In the genomic region with DNA sequence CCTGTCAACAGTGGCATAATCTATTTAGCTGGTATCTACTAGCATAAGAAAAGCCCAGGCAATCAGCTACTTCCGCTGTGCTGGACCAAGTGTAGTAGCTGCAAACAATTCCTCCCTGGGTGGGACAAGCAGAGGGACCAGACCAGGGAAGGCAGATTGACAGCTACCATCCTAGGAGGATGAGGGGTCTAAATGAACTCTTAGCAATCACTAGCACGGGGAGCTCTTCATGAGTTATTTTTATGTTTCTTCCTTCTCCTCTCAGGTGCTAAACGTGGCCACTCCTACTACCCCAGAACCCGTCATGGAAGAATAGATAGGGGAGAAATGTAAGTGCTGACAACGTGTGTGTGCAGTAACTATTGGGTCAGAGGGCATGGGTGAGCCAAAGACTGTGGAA, we compare ENCODE assay signal across 26 mouse cellular contexts.
DNase-seq lines count a peak whose midpoint lies in the region; ATAC-seq and TF ChIP-seq lines count a peak whose summit lies in the region.
"Had no signal": no experiment of that assay in that cellular context is flagged by ENCODE, and none has a peak within 500 bp of the region (broad histone marks: within the 10 kb centered on the region; RNA-seq: fewer than 3 reads in every experiment).

No protein-coding gene starts in this region.

- WGBS in heart, embryonic 11.5 days (ENCODE audit: insufficient replicate concordance): 31% methylated on average over 5 of the region's 5 CpGs
- WGBS in heart, postnatal 0 days: 36% methylated on average over 5 of the region's 5 CpGs

- no peak overlapping the region for H3K9ac ChIP-seq in heart, embryonic 11.5 days (ENCODE audit: low read depth, low read length)
- no peak overlapping the region for H3K9ac ChIP-seq in heart, postnatal 0 days (replicated peaks; ENCODE audit: low read depth, low read length)
- H3K9ac ChIP-seq: embryonic facial prominence, embryonic 13.5 days; forebrain, embryonic 12.5 days; hindbrain, embryonic 12.5 days; kidney, embryonic 15.5 days; lung, embryonic 15.5 days; midbrain, embryonic 13.5 days; neural tube, embryonic 12.5 days; stomach, embryonic 15.5 days had no signal

- no peaks in the 10 kb centered on the region for H3K9me3 ChIP-seq in heart, embryonic 11.5 days (replicated peaks; ENCODE audit: control insufficient read depth, low read length)
- H3K9me3 ChIP-seq in heart, postnatal 0 days (replicated peaks; ENCODE audit: control insufficient read depth, low read length): no peaks in the 10 kb centered on the region
- H3K9me3 ChIP-seq: embryonic facial prominence, embryonic 13.5 days; forebrain, embryonic 12.5 days; hindbrain, embryonic 12.5 days; kidney, embryonic 15.5 days; lung, embryonic 15.5 days; megakaryocyte, embryonic 14.5 days; midbrain, embryonic 13.5 days; neural tube, embryonic 12.5 days; stomach, embryonic 15.5 days had no signal

- H3K27ac ChIP-seq in heart, embryonic 11.5 days (ENCODE audit: low read depth, low read length): peak overlapping the region; percentile 69
- peak overlapping the region; percentile 62 for H3K27ac ChIP-seq in heart, postnatal 0 days (ENCODE audit: low read depth)
- H3K27ac ChIP-seq: embryonic facial prominence, embryonic 13.5 days; forebrain, embryonic 12.5 days; hindbrain, embryonic 12.5 days; kidney, embryonic 15.5 days; left cerebral cortex, adult 2 months; lung, embryonic 15.5 days; midbrain, embryonic 13.5 days; neural tube, embryonic 12.5 days; stomach, embryonic 15.5 days had no signal

- TF ChIP-seq CTCF in heart, postnatal 0 days (IDR thresholded peaks at IDR 0.05; ENCODE audit: low read depth): no peak

- no peak; the same call in 1 of the 2 replicates for ATAC-seq in heart, embryonic 11.5 days (replicated peaks; ENCODE audit: insufficient number of reproducible peaks, low FRiP score, low TSS enrichment)
- ATAC-seq in heart, postnatal 0 days (ENCODE audit: insufficient read depth, low read depth): no peak
- ATAC-seq: midbrain, embryonic 13.5 days had no signal

- H3K4me1 ChIP-seq in heart, embryonic 11.5 days (ENCODE audit: control insufficient read depth, insufficient read depth, low read length): peaks cover 19% of the 10 kb centered on the region
- H3K4me1 ChIP-seq in heart, postnatal 0 days (ENCODE audit: control insufficient read depth, insufficient read depth): peaks cover 19% of the 10 kb centered on the region; the same call in 1 of the 2 replicates
- H3K4me1 ChIP-seq: embryonic facial prominence, embryonic 13.5 days; forebrain, embryonic 12.5 days; hindbrain, embryonic 12.5 days; kidney, embryonic 15.5 days; midbrain, embryonic 13.5 days; neural tube, embryonic 12.5 days; stomach, embryonic 15.5 days had no signal

- no peak for DNase-seq in heart, postnatal 4 days
- no peak for DNase-seq in heart, postnatal 0 days (ENCODE audit: low spot score)
- DNase-seq in heart, adult 9 months (ENCODE audit: low spot score in 2 of 2): no peak
- DNase-seq in induced T-regulatory cell, adult 2 months (ENCODE audit: low read depth): peak; percentile 74
- peak; percentile 41 for DNase-seq in naive thymus-derived CD4-positive, alpha-beta T cell, adult 2 months (ENCODE audit: low read depth)
- DNase-seq in frontal cortex, postnatal 14 days (ENCODE audit: low spot score in 2 of 2): no peak
- DNase-seq: adrenal gland, postnatal 10 days; cerebellum, postnatal 25 days; embryo, embryonic 11 days; kidney, adult 11 months; kidney, postnatal 4 days; layer of hippocampus, adult 9-11 months; lung, postnatal 36 days; right cerebral cortex, postnatal 25 days had no signal

- H3K4me2 ChIP-seq in heart, embryonic 11.5 days: no peak overlapping the region; the same call in 1 of the 2 replicates
- no peak overlapping the region for H3K4me2 ChIP-seq in heart, postnatal 0 days (ENCODE audit: low read depth, low read length)
- H3K4me2 ChIP-seq: embryonic facial prominence, embryonic 13.5 days; forebrain, embryonic 12.5 days; hindbrain, embryonic 12.5 days; kidney, embryonic 15.5 days; lung, embryonic 15.5 days; midbrain, embryonic 13.5 days; neural tube, embryonic 12.5 days; stomach, embryonic 15.5 days had no signal

- no peaks in the 10 kb centered on the region for H3K36me3 ChIP-seq in heart, embryonic 11.5 days (ENCODE audit: control insufficient read depth, insufficient read depth, low read length)
- no peaks in the 10 kb centered on the region for H3K36me3 ChIP-seq in heart, postnatal 0 days (replicated peaks; ENCODE audit: control insufficient read depth, insufficient read depth, low read length)
- H3K36me3 ChIP-seq: embryonic facial prominence, embryonic 13.5 days; forebrain, embryonic 12.5 days; hindbrain, embryonic 12.5 days; kidney, embryonic 15.5 days; lung, embryonic 15.5 days; midbrain, embryonic 13.5 days; neural tube, embryonic 12.5 days; stomach, embryonic 15.5 days had no signal

- no peak overlapping the region for H3K4me3 ChIP-seq in heart, embryonic 11.5 days (ENCODE audit: low read depth, low read length)
- no peak overlapping the region for H3K4me3 ChIP-seq in heart, postnatal 0 days (ENCODE audit: low read depth, low read length)
- H3K4me3 ChIP-seq: embryonic facial prominence, embryonic 13.5 days; erythroblast, embryonic 14.5 days; forebrain, embryonic 12.5 days; hindbrain, embryonic 12.5 days; kidney, embryonic 15.5 days; left cerebral cortex, adult 2 months; lung, embryonic 15.5 days; midbrain, embryonic 13.5 days; neural tube, embryonic 12.5 days; stomach, embryonic 15.5 days had no signal

- TF ChIP-seq EP300 in heart, postnatal 0 days (IDR thresholded peaks at IDR 0.05; ENCODE audit: low read depth): no peak

- H3K27me3 ChIP-seq in heart, embryonic 11.5 days (ENCODE audit: control insufficient read depth, insufficient read depth, low read length): no peaks in the 10 kb centered on the region
- no peaks in the 10 kb centered on the region for H3K27me3 ChIP-seq in heart, postnatal 0 days (ENCODE audit: control insufficient read depth, insufficient read depth, low read length)
- H3K27me3 ChIP-seq: embryonic facial prominence, embryonic 13.5 days; forebrain, embryonic 12.5 days; hindbrain, embryonic 12.5 days; kidney, embryonic 15.5 days; lung, embryonic 15.5 days; megakaryocyte, embryonic 14.5 days; midbrain, embryonic 13.5 days; neural tube, embryonic 12.5 days; stomach, embryonic 15.5 days had no signal

Comparison
In these comparisons a context has a peak if more than half of its experiments do, and no peak if none do; other contexts are left out.
1. DNase-seq: peak in induced T-regulatory cell, adult 2 months (single experiment) and naive thymus-derived CD4-positive, alpha-beta T cell, adult 2 months (single experiment); none in heart, postnatal 4 days (single experiment), heart, postnatal 0 days (single experiment), heart, adult 9 months (0 of 2) and frontal cortex, postnatal 14 days (0 of 2).